Mouse (Mus musculus) right cerebral cortex, postnatal 14 days (tissue): ENCODE measurements around the gene Pm20d2.

ENCODE experiments used
- DNase-seq: peaks from one replicate; pipeline ENCODE4 v3.0.0; 2022

Gene Pm20d2

DNA sequence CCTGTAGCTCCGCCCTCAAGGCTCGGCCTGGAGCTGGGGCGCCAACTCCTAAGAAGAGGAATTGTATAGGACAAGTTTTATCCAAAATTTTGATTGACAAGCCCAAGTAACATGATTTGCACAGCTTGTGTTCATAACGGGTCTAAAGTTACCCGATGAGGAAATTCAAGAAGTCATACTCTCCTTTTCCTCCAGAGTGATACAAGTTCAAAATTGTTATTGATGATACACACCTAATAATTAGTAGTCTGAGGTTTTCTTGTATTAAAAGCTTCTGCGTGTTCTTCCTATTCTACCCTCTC, at the start of gene Pm20d2:
Gene Pm20d2, minus strand, starts transcription at position 3 of the 302 bp plus-strand sequence.
- no peak for DNase-seq

- no peak for DNase-seq
Measured at GRCm38 (mm10) chr4:33230881-33231280, 41.3 kb upstream of the Pm20d2 start.

DNA sequence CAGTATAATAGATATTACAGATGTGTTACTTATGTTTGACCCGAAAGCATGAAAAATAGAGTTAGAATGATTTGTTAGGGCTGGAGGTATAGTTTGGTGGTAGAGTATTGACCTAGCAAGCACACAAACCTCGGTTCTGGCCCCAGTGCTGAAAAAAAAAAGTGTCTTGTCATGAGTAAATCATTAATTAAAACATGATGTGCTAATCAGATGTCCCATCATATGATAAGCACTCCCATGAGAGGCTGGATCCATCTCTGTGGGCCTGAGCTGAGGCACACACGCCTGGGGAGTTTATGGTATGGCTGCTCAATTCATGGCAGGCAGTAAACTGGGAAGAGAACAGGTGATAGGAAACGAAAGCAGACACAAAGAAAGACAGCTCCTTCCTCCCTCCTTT, 40.1 kb upstream of the Pm20d2 start:
- DNase-seq: no peak

GRCm38 (mm10) chr4:33227164-33227563, 37.6 kb upstream of the Pm20d2 start:
- DNase-seq: no peak

- DNase-seq: no peak
Measured at GRCm38 (mm10) chr4:33224003-33224675, 34.6 kb upstream of the Pm20d2 start.

GRCm38 (mm10) chr4:33221847-33222246, 32.3 kb upstream of the Pm20d2 start:
- DNase-seq: no peak

GRCm38 (mm10) chr4:33208881-33209841, 19.6 kb upstream of the Pm20d2 start, which contains the start of gene Srsf12:
TSS of gene Srsf12 (plus strand) at chr4:33208991.
- DNase-seq: peak; percentile 51

DNA sequence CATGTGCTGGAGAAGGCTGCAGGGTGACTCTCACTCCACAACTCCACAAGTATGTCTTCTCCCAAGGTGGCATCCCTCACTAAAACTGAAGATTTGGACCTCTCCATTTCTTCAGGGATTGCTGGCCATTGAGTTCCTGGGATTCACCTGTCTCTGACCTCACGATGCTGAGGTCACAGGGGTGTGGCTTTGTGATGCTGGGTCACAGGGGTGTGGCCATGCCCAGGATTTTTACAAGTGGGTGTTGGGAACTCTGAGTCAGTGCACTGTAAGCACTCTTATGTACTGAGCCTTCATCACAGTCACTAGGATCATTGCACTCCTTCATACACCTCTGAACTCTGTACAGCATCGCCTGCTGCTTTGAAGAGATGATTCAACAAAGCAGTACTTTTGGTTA, 18.0 kb upstream of the Pm20d2 start:
- DNase-seq: no peak

- DNase-seq: peak; percentile 48
Measured at GRCm38 (mm10) chr4:33204682-33205081, 15.1 kb upstream of the Pm20d2 start.

- DNase-seq: no peak
Measured at GRCm38 (mm10) chr4:33198117-33198516, 8.6 kb upstream of the Pm20d2 start.

DNA sequence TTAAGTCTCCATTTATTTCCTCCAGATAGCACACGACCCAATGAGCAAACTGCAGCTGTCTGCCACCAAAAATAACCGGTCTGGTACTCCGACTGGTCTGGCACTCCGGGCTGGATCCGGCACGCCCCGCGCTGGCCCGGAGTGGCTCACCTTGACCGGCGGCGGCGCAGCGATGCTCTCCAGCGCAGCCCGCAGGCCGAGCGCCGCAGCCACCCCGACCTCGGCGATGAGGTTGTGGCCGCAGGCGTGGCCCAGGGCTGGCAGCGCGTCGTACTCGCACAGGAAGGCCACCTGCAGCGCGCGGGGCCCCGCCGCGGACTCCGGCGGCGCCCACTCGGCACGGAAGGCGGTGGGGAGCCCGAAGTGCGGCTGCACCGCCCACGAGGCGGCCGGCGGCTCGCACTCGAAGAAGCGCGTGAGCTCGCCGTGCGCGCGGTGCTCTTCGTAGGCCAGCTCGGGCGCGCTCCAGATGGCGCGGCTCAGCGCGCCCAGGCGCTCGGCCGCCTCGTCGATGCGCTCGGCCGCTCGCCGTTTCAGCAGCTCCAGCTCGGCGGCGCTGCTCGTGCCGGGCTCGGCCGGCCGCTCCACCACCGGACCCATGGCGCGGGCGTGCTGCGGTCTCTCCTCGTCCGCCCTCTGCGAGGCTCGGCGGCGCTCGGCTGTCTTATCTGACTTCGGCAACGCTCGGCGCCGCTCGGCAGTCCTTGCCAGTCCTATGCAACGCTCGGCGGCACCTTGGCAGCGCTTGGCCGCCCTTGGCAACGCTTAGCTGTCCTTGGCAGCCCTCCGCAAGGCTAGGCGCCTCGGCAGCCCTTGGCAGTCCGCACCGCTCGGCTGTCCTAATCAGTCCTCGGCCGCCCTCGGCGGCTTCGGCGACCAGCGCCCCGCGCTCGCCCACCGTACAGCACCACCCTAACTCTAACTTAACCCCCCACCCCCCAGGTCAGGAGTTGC, 479 bp downstream of the Pm20d2 start:
- peak; percentile 86 for DNase-seq

- DNase-seq: peak; percentile 46
Measured at GRCm38 (mm10) chr4:33188164-33188563, 1.4 kb downstream of the Pm20d2 start.

DNA sequence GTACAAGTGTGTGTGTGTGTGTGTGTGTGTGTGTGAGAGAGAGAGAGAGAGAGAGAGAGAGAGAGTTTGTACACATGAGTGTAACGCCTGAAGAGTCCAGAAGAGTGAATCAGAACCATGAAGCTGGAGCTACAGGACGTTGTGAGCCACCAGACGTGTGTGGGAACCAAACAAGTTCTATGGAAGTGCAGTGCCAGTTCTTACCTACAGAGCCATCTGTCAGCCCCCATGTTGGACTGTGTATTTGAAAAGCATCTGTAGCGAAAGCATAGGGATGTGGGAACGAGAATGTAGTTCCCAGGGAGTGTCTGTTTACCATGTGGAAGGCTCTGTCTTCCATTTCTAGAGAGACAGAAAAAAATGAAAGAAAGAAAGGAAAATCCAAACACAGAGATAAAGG, 6.1 kb downstream of the Pm20d2 start:
- no peak for DNase-seq

DNA sequence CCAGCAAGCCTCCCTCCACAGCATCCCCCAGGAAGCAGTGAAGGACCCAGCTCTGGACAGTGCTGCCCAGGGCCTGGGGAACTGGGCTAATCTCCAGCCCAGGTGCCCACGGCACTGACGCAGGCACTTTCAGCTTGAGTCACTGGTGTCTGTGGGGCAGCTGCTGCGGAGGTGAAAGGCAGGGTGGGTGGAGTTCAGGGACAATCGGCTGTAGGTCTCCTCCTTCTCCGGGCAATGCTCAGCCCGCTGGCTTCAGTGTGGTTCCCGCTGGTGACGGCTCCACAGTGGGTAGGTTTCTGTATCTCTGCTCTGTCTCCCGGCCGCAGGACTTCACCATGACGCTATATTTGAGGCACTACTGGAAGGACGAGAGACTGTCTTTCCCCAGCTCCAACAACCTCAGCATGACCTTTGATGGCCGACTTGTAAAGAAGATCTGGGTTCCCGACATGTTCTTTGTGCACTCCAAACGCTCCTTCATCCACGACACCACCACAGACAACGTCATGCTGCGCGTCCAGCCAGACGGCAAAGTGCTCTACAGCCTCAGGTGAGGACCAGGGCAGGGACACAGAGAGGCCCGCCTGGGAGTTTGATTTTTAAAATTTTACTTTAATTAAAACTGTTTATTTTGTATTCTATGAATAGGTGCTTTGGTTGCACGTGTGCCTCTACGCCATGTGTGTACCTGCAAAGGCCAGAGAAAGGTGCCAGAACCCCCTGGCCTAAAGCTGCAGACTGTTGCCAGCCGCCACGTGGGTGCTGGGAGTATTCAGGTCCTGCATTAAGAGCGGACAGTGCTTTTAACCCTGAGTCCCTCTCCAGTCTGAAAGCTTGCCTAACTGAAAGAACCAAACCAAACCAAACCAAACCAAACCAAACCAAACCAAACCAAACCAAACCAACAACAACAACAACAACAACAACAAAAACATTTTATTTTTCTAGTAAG, 37.2 kb downstream of the Pm20d2 start:
- no peak for DNase-seq

- no peak for DNase-seq
Measured at GRCm38 (mm10) chr4:33149150-33149549, 40.4 kb downstream of the Pm20d2 start.

- peak; percentile 56 for DNase-seq
Measured at GRCm38 (mm10) chr4:33147825-33148224, 41.7 kb downstream of the Pm20d2 start.

- no peak for DNase-seq
Measured at GRCm38 (mm10) chr4:33146679-33147291, 42.8 kb downstream of the Pm20d2 start.

GRCm38 (mm10) chr4:33132221-33132620, 57.3 kb downstream of the Pm20d2 start, which contains the start of gene Gabrr1:
TSS of gene Gabrr1 (plus strand) at chr4:33132521.
- no peak for DNase-seq

DNA sequence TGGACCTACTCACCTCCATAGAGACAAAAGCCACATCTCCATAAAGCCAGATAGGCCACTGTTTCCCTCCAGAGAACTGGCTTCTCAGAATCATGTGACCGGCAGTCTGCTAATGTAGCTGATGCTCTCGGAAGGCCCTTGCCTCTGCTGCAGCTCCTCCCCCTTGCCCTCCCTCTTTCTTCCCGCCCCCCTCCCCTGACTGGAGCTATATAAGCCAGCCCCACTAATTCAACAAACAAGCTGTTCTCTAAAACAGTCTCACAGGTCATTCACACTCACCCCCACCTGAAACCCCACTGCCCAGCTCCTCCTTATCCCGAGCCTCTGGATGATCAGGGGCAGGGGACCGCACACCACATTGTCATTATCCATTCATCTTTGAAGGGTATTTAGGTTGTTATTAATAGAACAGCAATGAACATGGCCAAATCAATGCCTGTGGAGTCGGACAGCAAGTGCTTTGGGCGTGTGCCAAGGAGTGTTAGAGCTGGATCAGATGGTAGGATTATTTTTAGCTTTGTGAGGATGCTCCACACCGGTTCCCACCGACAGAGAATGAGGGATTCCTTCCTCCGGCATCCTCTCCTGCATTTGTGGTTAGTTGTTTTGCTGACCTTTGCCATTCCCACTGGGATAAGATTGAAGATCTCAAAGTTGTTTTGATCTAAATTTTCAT, 64.0 kb downstream of the Pm20d2 start:
- DNase-seq: peak; percentile 29

- peak; percentile 41 for DNase-seq
Measured at GRCm38 (mm10) chr4:33124493-33124892, 65.0 kb downstream of the Pm20d2 start.
